Mouse (Mus musculus) CH12.LX (cell line): ENCODE measurements around the gene Mta2. TPM values are rescaled to one million over a fixed set of nuclear protein-coding genes. Genes with fewer than 3 reads are reported as not detected.
A peak's percentile ranks its signal among the peaks of the same experiment; 100 is the strongest.

Experiments used
- DNase-seq: peaks from one replicate; pipeline ENCODE4 v3.0.0-alpha.2; 2013; ENCODE audit errors: extremely low read depth
- H3K27ac ChIP-seq: 2 replicates; pipeline ENCODE4 v1.5.1; 2012; ENCODE audit warnings: low read depth, mild to moderate bottlenecking, control low read depth, moderate library complexity; ENCODE audit not compliant: insufficient read depth
- H3K27me3 ChIP-seq: replicated peaks from 2 replicates; pipeline ENCODE3; 2012; ENCODE audit warnings: inconsistent platforms
- H3K36me3 ChIP-seq, 2 experiments: replicated peaks in 1 of 2; 2 replicates each; pipeline versions ENCODE3 to v1.6.1; 2012; ENCODE audit warnings: inconsistent platforms in 1 of 2, low read length in 1 of 2, mild to moderate bottlenecking in 1 of 2, mixed read lengths in 1 of 2, moderate library complexity in 1 of 2; ENCODE audit not compliant: control insufficient read depth in 1 of 2, insufficient read depth in 1 of 2
- H3K4me1 ChIP-seq, 2 experiments: 2 replicates each; pipeline ENCODE4 v1.6.1; 2012; ENCODE audit warnings: inconsistent platforms in 1 of 2, moderate library complexity in 1 of 2; ENCODE audit not compliant: insufficient read depth in 2 of 2, control insufficient read depth in 1 of 2
- H3K4me2 ChIP-seq: 2 replicates; pipeline ENCODE4 v1.6.1; 2012; ENCODE audit warnings: low read depth, mild to moderate bottlenecking, control low read depth; ENCODE audit not compliant: poor library complexity, insufficient read depth, severe bottlenecking
- H3K4me3 ChIP-seq, 3 experiments: fragments of 150-350 bp in 1 of 3; sonication (generic) in 1 of 3; replicated peaks in 1 of 3; 2 replicates each; pipeline versions ENCODE3 to v1.5.1; 2011 to 2012; ENCODE audit warnings: low read depth in 2 of 3, low read length in 2 of 3, mild to moderate bottlenecking in 2 of 3, moderate library complexity in 2 of 3, control low read depth in 1 of 3, improper control_type of control experiment in 1 of 3, inconsistent platforms in 1 of 3, mixed read lengths in 1 of 3; ENCODE audit not compliant: poor library complexity in 1 of 3
- H3K79me2 ChIP-seq: replicated peaks from 2 replicates; pipeline ENCODE4 v1.6.1; 2012; ENCODE audit warnings: mild to moderate bottlenecking, moderate library complexity; ENCODE audit not compliant: control insufficient read depth, poor library complexity, insufficient read depth, severe bottlenecking; ENCODE audit errors: extremely low read depth
- H3K9ac ChIP-seq: 2 replicates; pipeline ENCODE4 v1.6.1; 2012; ENCODE audit warnings: low read depth, mild to moderate bottlenecking, control low read depth, moderate library complexity; ENCODE audit not compliant: insufficient read depth
- H3K9me3 ChIP-seq: replicated peaks from 2 replicates; pipeline ENCODE3; 2012; ENCODE audit warnings: low read length, inconsistent platforms, mixed read lengths
- BHLHE40 ChIP-seq: IDR thresholded peaks from 2 replicates; pipeline ENCODE4 v1.6.1; 2011; ENCODE audit warnings: mild to moderate bottlenecking, low read depth, low read length, improper control_type of control experiment
- CHD1 ChIP-seq: IDR thresholded peaks from 2 replicates; pipeline ENCODE4 v1.6.1; 2012; ENCODE audit warnings: low read depth, low read length, improper control_type of control experiment, inconsistent platforms
- CHD2 ChIP-seq: IDR thresholded peaks from 2 replicates; pipeline ENCODE4 v1.6.1; 2011; ENCODE audit warnings: low read length, improper control_type of control experiment
- CTCF ChIP-seq, 2 experiments: IDR thresholded peaks in 1 of 2; conservative IDR thresholded peaks in 1 of 2; 2 replicates each; pipeline ENCODE4 v1.5.1; 2011 to 2012; ENCODE audit warnings: low read depth in 2 of 2, low read length in 2 of 2, improper control_type of control experiment in 1 of 2, inconsistent platforms in 1 of 2, mild to moderate bottlenecking in 1 of 2, moderate library complexity in 1 of 2
- E2F4 ChIP-seq: IDR thresholded peaks from 2 replicates; pipeline ENCODE4 v1.6.1; 2011; ENCODE audit warnings: low read depth, low read length, improper control_type of control experiment; ENCODE audit not compliant: insufficient replicate concordance
- ELF1 ChIP-seq: IDR thresholded peaks from 2 replicates; pipeline ENCODE4 v1.6.1; 2014; ENCODE audit warnings: low read depth, mild to moderate bottlenecking, inconsistent platforms, low read length, improper control_type of control experiment
- EP300 ChIP-seq: IDR thresholded peaks from 2 replicates; pipeline ENCODE4 v1.6.1; 2011; ENCODE audit warnings: low read length, improper control_type of control experiment
- GABPA ChIP-seq: IDR thresholded peaks from 2 replicates; pipeline ENCODE4 v1.6.1; 2012; ENCODE audit warnings: low read depth, low read length, improper control_type of control experiment, inconsistent platforms; ENCODE audit not compliant: insufficient replicate concordance
- IRF4 ChIP-seq: IDR thresholded peaks from 2 replicates; pipeline ENCODE4 v1.6.1; 2014; ENCODE audit warnings: low read depth, mild to moderate bottlenecking, inconsistent platforms, low read length, improper control_type of control experiment
- JUN ChIP-seq: IDR thresholded peaks from 2 replicates; pipeline ENCODE4 v1.6.1; 2011; ENCODE audit warnings: low read depth, mild to moderate bottlenecking, low read length, improper control_type of control experiment, moderate library complexity; ENCODE audit not compliant: insufficient read depth
- JUND ChIP-seq: conservative IDR thresholded peaks from 2 replicates; pipeline ENCODE4 v1.6.1; 2011; ENCODE audit warnings: low read depth, low read length, improper control_type of control experiment
- KAT2A ChIP-seq: IDR thresholded peaks from 2 replicates; pipeline ENCODE4 v1.6.1; 2012; ENCODE audit warnings: low read length, improper control_type of control experiment, inconsistent platforms; ENCODE audit not compliant: insufficient replicate concordance
- MAFK ChIP-seq: IDR thresholded peaks from 2 replicates; pipeline ENCODE4 v1.6.1; 2011; ENCODE audit warnings: low read length, improper control_type of control experiment; ENCODE audit not compliant: insufficient replicate concordance
- MAX ChIP-seq: IDR thresholded peaks from 2 replicates; pipeline ENCODE4 v1.6.1; 2011; ENCODE audit warnings: low read length, improper control_type of control experiment
- MAZ ChIP-seq: IDR thresholded peaks from 2 replicates; pipeline ENCODE4 v1.6.1; 2012; ENCODE audit warnings: low read depth, mild to moderate bottlenecking, inconsistent platforms, low read length, improper control_type of control experiment, moderate library complexity
- MEF2A ChIP-seq: IDR thresholded peaks from 2 replicates; pipeline ENCODE4 v1.6.1; 2014; ENCODE audit warnings: low read depth, mild to moderate bottlenecking, inconsistent platforms, low read length, improper control_type of control experiment, borderline replicate concordance
- MXI1 ChIP-seq: IDR thresholded peaks from 2 replicates; pipeline ENCODE4 v1.6.1; 2011; ENCODE audit warnings: mild to moderate bottlenecking, low read depth, low read length, improper control_type of control experiment
- MYC ChIP-seq: IDR thresholded peaks from 2 replicates; pipeline ENCODE4 v1.6.1; 2011; ENCODE audit warnings: low read depth, mild to moderate bottlenecking, improper control_type of control experiment, low read length
- NELFE ChIP-seq: IDR thresholded peaks from 2 replicates; pipeline ENCODE4 v1.6.1; 2011; ENCODE audit warnings: low read depth, low read length, improper control_type of control experiment
- NRF1 ChIP-seq: IDR thresholded peaks from 2 replicates; pipeline ENCODE4 v1.6.1; 2014; ENCODE audit warnings: low read depth, mild to moderate bottlenecking, inconsistent platforms, low read length, improper control_type of control experiment, moderate library complexity
- PAX5 ChIP-seq: IDR thresholded peaks from 2 replicates; pipeline ENCODE4 v1.6.1; 2012; ENCODE audit warnings: low read length, inconsistent platforms, mixed read lengths
- POLR2A ChIP-seq: IDR thresholded peaks from 2 replicates; pipeline ENCODE4 v1.6.1; 2011; ENCODE audit warnings: low read depth, mild to moderate bottlenecking, improper control_type of control experiment, low read length
- POLR2AphosphoS2 ChIP-seq: IDR thresholded peaks from 2 replicates; pipeline ENCODE4 v1.6.1; 2011; ENCODE audit warnings: low read depth, low read length, improper control_type of control experiment
- RAD21 ChIP-seq: IDR thresholded peaks from 2 replicates; pipeline ENCODE4 v1.6.1; 2011; ENCODE audit warnings: low read depth, mild to moderate bottlenecking, low read length, improper control_type of control experiment, moderate library complexity
- RCOR1 ChIP-seq: conservative IDR thresholded peaks from 2 replicates; pipeline ENCODE4 v1.6.1; 2012; ENCODE audit warnings: low read depth, mild to moderate bottlenecking, inconsistent platforms, low read length, improper control_type of control experiment
- SIN3A ChIP-seq: IDR thresholded peaks from 2 replicates; pipeline ENCODE4 v1.6.1; 2012; ENCODE audit warnings: low read length, improper control_type of control experiment, inconsistent platforms
- SMC3 ChIP-seq: IDR thresholded peaks from 2 replicates; pipeline ENCODE4 v1.6.1; 2011; ENCODE audit warnings: low read depth, low read length, improper control_type of control experiment
- TBP ChIP-seq: conservative IDR thresholded peaks from 2 replicates; pipeline ENCODE4 v1.6.1; 2011; ENCODE audit warnings: low read depth, low read length, improper control_type of control experiment
- TCF12 ChIP-seq: IDR thresholded peaks from 2 replicates; pipeline ENCODE4 v1.6.1; 2014; ENCODE audit warnings: low read depth, mild to moderate bottlenecking, inconsistent platforms, low read length, improper control_type of control experiment
- UBTF ChIP-seq: IDR thresholded peaks from 2 replicates; pipeline ENCODE4 v1.6.1; 2012; ENCODE audit warnings: low read depth, mild to moderate bottlenecking, inconsistent platforms, low read length, improper control_type of control experiment, moderate library complexity
- ZC3H11A ChIP-seq: IDR thresholded peaks from 2 replicates; pipeline ENCODE4 v1.6.1; 2012; ENCODE audit warnings: low read depth, mild to moderate bottlenecking, inconsistent platforms, low read length, improper control_type of control experiment
- ZKSCAN1 ChIP-seq: IDR thresholded peaks from 2 replicates; pipeline ENCODE4 v1.6.1; 2012; ENCODE audit warnings: low read depth, inconsistent platforms, low read length, improper control_type of control experiment, borderline replicate concordance
- ZMIZ1 ChIP-seq: IDR thresholded peaks from 2 replicates; pipeline ENCODE4 v1.6.1; 2012; ENCODE audit warnings: low read depth, mild to moderate bottlenecking, inconsistent platforms, low read length, improper control_type of control experiment
- ZNF384 ChIP-seq: IDR thresholded peaks from 2 replicates; pipeline ENCODE4 v1.6.1; 2012; ENCODE audit warnings: low read depth, low read length, improper control_type of control experiment, inconsistent platforms
- dilution Hi-C: fragments of 300-500 bp; cut with MboI; formaldehyde crosslinking; loops from 2 replicates; pipeline ENCODE4 v1.14.3; 2020; ENCODE audit warnings: low sequenced_read_pairs; ENCODE audit not compliant: extremely low pct_unique_long_range_greater_than_20kb, extremely low pct_ligation_motif_present
- in situ Hi-C: fragments of 300-500 bp; cut with MboI; formaldehyde crosslinking; loops from 3 replicates; pipeline ENCODE4 v1.14.3; 2019; ENCODE audit warnings: low sequenced_read_pairs, low pct_ligation_motif_present, low pct_unique_long_range_greater_than_20kb, mixed read lengths
- polyA plus RNA-seq: library from polyadenylated mRNA; unstranded; fragments of >175 nt; gene quantifications from 2 replicates; pipeline ENCODE4 v1.2.1, GENCODE M21; 2012; ENCODE audit warnings: low read depth; ENCODE audit not compliant: insufficient read length
- total RNA-seq, 2 experiments: library from RNA; depleted of rRNA; stranded (reverse); fragments of 300-350 nt in 1 of 2; fragments of >200 nt in 1 of 2; gene quantifications; 2 replicates each; pipeline ENCODE4 v1.2.3; 2012 to 2014

The Mta2 gene
- total and polyA plus RNA-seq, 3 experiments = 115 to 162 (median 131) TPM

GRCm38 (mm10) chr19:8989567-8990431 lies 48.1 kb downstream of the Mta2 start:
- in situ Hi-C loops = loop anchor here (5.0 to 10.0 kb wide), 2 partner anchors 65 to 88 kb away; no protein-coding TSS in a partner anchor
- Histone ChIP-seq H3K27ac (peak overlapping the region; percentile 50; the same call in 1 of the 2 replicates), H3K4me3 (peak overlapping the region; percentile 52 to 95 (median 73))
- TF ChIP-seq PAX5 = no peak
- TF ChIP-seq ZKSCAN1 = no peak
- no peak for TF ChIP-seq ZMIZ1
- no peak for TF ChIP-seq E2F4
- no peak for TF ChIP-seq NRF1
- no peak for TF ChIP-seq GABPA
- TF ChIP-seq POLR2AphosphoS2 = no peak
- 0 out of 2 replicates have a peak, but pooled peaks have one; percentile 1 for TF ChIP-seq BHLHE40
- TF ChIP-seq MEF2A = no peak
- TF ChIP-seq TCF12 = no peak
- no peak for TF ChIP-seq ELF1
- TF ChIP-seq EP300 = no peak
- no peak for TF ChIP-seq ZC3H11A
- TF ChIP-seq ZNF384 = no peak
- TF ChIP-seq CHD2 = no peak
- no peak for TF ChIP-seq IRF4
- no peak for TF ChIP-seq NELFE
- peak; percentile 10; the same call in 1 of the 2 replicates for TF ChIP-seq SMC3
- no peak for TF ChIP-seq RCOR1
- no peak for TF ChIP-seq MAFK
- TF ChIP-seq MXI1 = no peak; the same call in 1 of the 2 replicates
- no peak for TF ChIP-seq JUND
- TF ChIP-seq POLR2A = no peak
- TF ChIP-seq TBP = no peak
- TF ChIP-seq KAT2A = no peak
- TF ChIP-seq JUN = no peak
- peak; percentile 42; the same call in 1 of the 2 replicates for TF ChIP-seq MAZ
- peak in 1 of 2 experiments; percentile 31; a peak in 1 of 4 replicates for TF ChIP-seq CTCF (conservative IDR thresholded peaks at IDR 0.05 in 1 of 2, IDR thresholded peaks at IDR 0.05 in 1 of 2; ENCODE audit: low read depth in 2 of 2, low read length in 2 of 2)
- TF ChIP-seq RAD21 = no peak
- TF ChIP-seq SIN3A = no peak; the same call in 1 of the 2 replicates
- TF ChIP-seq UBTF = 0 out of 2 replicates have a peak, but pooled peaks have one; percentile 24
- 0 out of 2 replicates have a peak, but pooled peaks have one; percentile 35 for TF ChIP-seq CHD1
- no peak for TF ChIP-seq MYC
- no peak for TF ChIP-seq MAX
- TF ChIP-seq, all 38 proteins: peak for 6
- peaks cover 31 to 76% of the 10 kb centered on the region in 2 experiments for H3K4me1 ChIP-seq
- H3K9me3 ChIP-seq = no peaks in the 10 kb centered on the region
- H3K9ac ChIP-seq = peak overlapping the region; percentile 83
- dilution Hi-C loops = no loop called here
- H3K4me2 ChIP-seq = peak overlapping the region; percentile 45
- DNase-seq = no peak
- H3K79me2 ChIP-seq = peaks cover 25% of the 10 kb centered on the region
- peaks cover 14% of the 10 kb centered on the region for H3K27me3 ChIP-seq
- no peaks in the 10 kb centered on the region for H3K36me3 ChIP-seq
